Mouse (Mus musculus): ENCODE measurements around the gene Chd4. TPM values are rescaled to one million over a fixed set of nuclear protein-coding genes. Genes with fewer than 3 reads are reported as not detected.

Gene Chd4
- total and polyA plus RNA-seq, 3 experiments, result 28.3 to 113 (median 97.1) TPM

- WGBS, result 92% methylated on average over 4 of the region's 4 CpGs
- peaks cover 13% of the 10 kb centered on the region for H3K4me1 ChIP-seq (ENCODE audit: control insufficient read depth, insufficient read depth, low read length)
- H3K9ac ChIP-seq (ENCODE audit: low read depth, low read length), result no peak overlapping the region
- no peaks in the 10 kb centered on the region for H3K27me3 ChIP-seq (ENCODE audit: control insufficient read depth, insufficient read depth, low read length)
- H3K27ac ChIP-seq, result no peak overlapping the region
- intact Hi-C loops (cut with DNase I), result no loop called here
- H3K79me2 ChIP-seq (replicated peaks; ENCODE audit: control insufficient read depth, insufficient read depth, low read length), result peaks cover 3% of the 10 kb centered on the region; the same call in 1 of the 2 replicates
- TF ChIP-seq CTCF (IDR thresholded peaks at IDR 0.05) (no peak), EP300 (IDR thresholded peaks at IDR 0.05; ENCODE audit: insufficient read depth, low read depth, low read length) (no peak)
- peaks cover 3% of the 10 kb centered on the region; the same call in 1 of the 2 replicates for H3K36me3 ChIP-seq (ENCODE audit: control insufficient read depth, insufficient read depth, low read length)
- H3K4me3 ChIP-seq, result no peak overlapping the region
- DNase-seq, result no peak
These were observed 57.9 kb downstream of the Chd4 start for GRCm38 (mm10) chr6:125153682-125154081.

GRCm38 (mm10) chr6:125154550-125154949, 58.8 kb downstream of the Chd4 start:
- TF ChIP-seq CTCF (IDR thresholded peaks at IDR 0.05), result peak; percentile 50
- TF ChIP-seq EP300 (IDR thresholded peaks at IDR 0.05; ENCODE audit: insufficient read depth, low read depth, low read length), result no peak
- DNase-seq, result no peak
- Histone ChIP-seq H3K36me3 (ENCODE audit: control insufficient read depth, insufficient read depth, low read length) (peaks cover 3% of the 10 kb centered on the region; the same call in 1 of the 2 replicates), H3K79me2 (replicated peaks; ENCODE audit: control insufficient read depth, insufficient read depth, low read length) (peaks cover 3% of the 10 kb centered on the region; the same call in 1 of the 2 replicates), H3K27me3 (ENCODE audit: control insufficient read depth, insufficient read depth, low read length) (no peaks in the 10 kb centered on the region), H3K4me3 (no peak overlapping the region), H3K4me1 (ENCODE audit: control insufficient read depth, insufficient read depth, low read length) (peaks cover 5% of the 10 kb centered on the region), H3K9ac (ENCODE audit: low read depth, low read length) (no peak overlapping the region), H3K27ac (no peak overlapping the region)
- intact Hi-C loops (cut with DNase I), result no loop called here

GRCm38 (mm10) chr6:125155262-125155661, 59.5 kb downstream of the Chd4 start:
- peaks cover under 1% of the 10 kb centered on the region; the same call in 1 of the 2 replicates for H3K4me1 ChIP-seq (ENCODE audit: control insufficient read depth, insufficient read depth, low read length)
- TF ChIP-seq POLR2A (IDR thresholded peaks at IDR 0.05; ENCODE audit: insufficient read depth, low read depth, low read length), result no peak
- TF ChIP-seq EP300 (IDR thresholded peaks at IDR 0.05; ENCODE audit: insufficient read depth, low read depth, low read length), result no peak
- no peak for TF ChIP-seq CTCF (IDR thresholded peaks at IDR 0.05)
- no peak overlapping the region for H3K27ac ChIP-seq
- no peak overlapping the region for H3K9ac ChIP-seq (ENCODE audit: low read depth, low read length)
- DNase-seq, result no peak
- no peaks in the 10 kb centered on the region for H3K36me3 ChIP-seq (ENCODE audit: control insufficient read depth, insufficient read depth, low read length)
- H3K79me2 ChIP-seq (replicated peaks; ENCODE audit: control insufficient read depth, insufficient read depth, low read length), result peaks cover 3% of the 10 kb centered on the region; the same call in 1 of the 2 replicates
- intact Hi-C loops (cut with DNase I), result no loop called here
- no peak overlapping the region for H3K4me3 ChIP-seq
- H3K27me3 ChIP-seq (ENCODE audit: control insufficient read depth, insufficient read depth, low read length), result no peaks in the 10 kb centered on the region
- WGBS, result 93% methylated on average over 8 of the region's 8 CpGs

GRCm38 (mm10) chr6:125156491-125156890, 60.7 kb downstream of the Chd4 start:
- Histone ChIP-seq H3K36me3 (ENCODE audit: control insufficient read depth, insufficient read depth, low read length) (peaks cover 3% of the 10 kb centered on the region), H3K9ac (ENCODE audit: low read depth, low read length) (no peak overlapping the region), H3K27me3 (ENCODE audit: control insufficient read depth, insufficient read depth, low read length) (no peaks in the 10 kb centered on the region), H3K4me3 (no peak overlapping the region), H3K27ac (no peak overlapping the region), H3K79me2 (replicated peaks; ENCODE audit: control insufficient read depth, insufficient read depth, low read length) (peaks cover 3% of the 10 kb centered on the region; the same call in 1 of the 2 replicates), H3K4me1 (ENCODE audit: control insufficient read depth, insufficient read depth, low read length) (peaks cover 7% of the 10 kb centered on the region)
- intact Hi-C loops (cut with DNase I), result no loop called here
- 94% methylated on average over 3 of the region's 3 CpGs for WGBS
- TF ChIP-seq EP300 (IDR thresholded peaks at IDR 0.05; ENCODE audit: insufficient read depth, low read depth, low read length) (no peak), CTCF (IDR thresholded peaks at IDR 0.05) (no peak), POLR2A (IDR thresholded peaks at IDR 0.05; ENCODE audit: insufficient read depth, low read depth, low read length) (no peak)
- DNase-seq, result no peak

- H3K27me3 ChIP-seq (ENCODE audit: control insufficient read depth, insufficient read depth, low read length), result no peaks in the 10 kb centered on the region
These were observed 61.3 kb downstream of the Chd4 start for GRCm38 (mm10) chr6:125156903-125157614.

GRCm38 (mm10) chr6:125158944-125159492, 63.2 kb downstream of the Chd4 start:
- no peaks in the 10 kb centered on the region for H3K27me3 ChIP-seq (ENCODE audit: control insufficient read depth, insufficient read depth, low read length)
- H3K36me3 ChIP-seq (ENCODE audit: control insufficient read depth, insufficient read depth, low read length), result peaks cover 6% of the 10 kb centered on the region
- no peak overlapping the region for H3K9ac ChIP-seq (ENCODE audit: low read depth, low read length)
- TF ChIP-seq EP300 (IDR thresholded peaks at IDR 0.05; ENCODE audit: insufficient read depth, low read depth, low read length), result no peak
- no peak for TF ChIP-seq CTCF (IDR thresholded peaks at IDR 0.05)
- no peak for TF ChIP-seq POLR2A (IDR thresholded peaks at IDR 0.05; ENCODE audit: insufficient read depth, low read depth, low read length)
- peaks cover 9% of the 10 kb centered on the region for H3K4me1 ChIP-seq (ENCODE audit: control insufficient read depth, insufficient read depth, low read length)
- no peak overlapping the region for H3K4me3 ChIP-seq
- no peak overlapping the region for H3K27ac ChIP-seq
- intact Hi-C loops (cut with DNase I), result no loop called here
- H3K79me2 ChIP-seq (replicated peaks; ENCODE audit: control insufficient read depth, insufficient read depth, low read length), result no peaks in the 10 kb centered on the region
- WGBS, result 77% methylated on average over 15 of the region's 15 CpGs
- DNase-seq, result no peak

More at GRCm38 (mm10) chr6:125156903-125157614, 61.3 kb downstream of the Chd4 start:
- Histone ChIP-seq H3K79me2 (replicated peaks; ENCODE audit: control insufficient read depth, insufficient read depth, low read length) (peaks cover 3% of the 10 kb centered on the region; the same call in 1 of the 2 replicates), H3K4me1 (ENCODE audit: control insufficient read depth, insufficient read depth, low read length) (peaks cover 7% of the 10 kb centered on the region), H3K9ac (ENCODE audit: low read depth, low read length) (no peak overlapping the region), H3K4me3 (no peak overlapping the region), H3K36me3 (ENCODE audit: control insufficient read depth, insufficient read depth, low read length) (peaks cover 3% of the 10 kb centered on the region), H3K27ac (no peak overlapping the region)
- DNase-seq, result no peak
- intact Hi-C loops (cut with DNase I), result no loop called here
- no peak for TF ChIP-seq EP300 (IDR thresholded peaks at IDR 0.05; ENCODE audit: insufficient read depth, low read depth, low read length)
- no peak for TF ChIP-seq CTCF (IDR thresholded peaks at IDR 0.05)
- TF ChIP-seq POLR2A (IDR thresholded peaks at IDR 0.05; ENCODE audit: insufficient read depth, low read depth, low read length), result no peak
- 69% methylated on average over 7 of the region's 7 CpGs for WGBS

Data from heart, adult 2 months (tissue).